Mouse (Mus musculus) sigmoid colon, adult 10 weeks (tissue): ENCODE measurements around the gene Prmt9. TPM values are rescaled to one million over a fixed set of nuclear protein-coding genes. Genes with fewer than 3 reads are reported as not detected.

Experiments
- polyA plus RNA-seq: library from polyadenylated mRNA; stranded (reverse); fragments of 350-450 nt; fragmentation: Illumina TruSeq; extraction: RNeasy Lipid Tissue Mini Kit (QIAGEN cat#74804); gene quantifications from one replicate; pipeline ENCODE4 v1.2.3, GENCODE M21; 2014; ENCODE audit warnings: low read depth, low replicate concordance

Prmt9 gene
- polyA plus RNA-seq, result 25.0 TPM

GRCm38 (mm10) chr8:77549121-77549706 lies at the start of gene Prmt9:
Gene Prmt9, plus strand, starts transcription at chr8:77549397.

GRCm38 (mm10) chr8:77517301-77518200 lies 31.6 kb upstream of the Prmt9 start, which contains the start of gene Arhgap10:
Gene Arhgap10, minus strand, starts transcription at chr8:77517953.

GRCm38 (mm10) chr8:77610374-77610969 lies 61.3 kb downstream of the Prmt9 start, which contains the start of gene Tmem184c:
Gene Tmem184c, minus strand, starts transcription at chr8:77610698.

Other genes starting within 250 kb of the Prmt9 start
- gene Arhgap10, start 31.4 kb upstream of the Prmt9 start, polyA plus RNA-seq, result 6.3 TPM
- 34.3 TPM for gene Tmem184c, start 61.3 kb downstream of the Prmt9 start, polyA plus RNA-seq
- 14.6 TPM for gene Ednra, start 175.1 kb downstream of the Prmt9 start, polyA plus RNA-seq